Mouse (Mus musculus): ENCODE data around the gene Mrgpra2b.
"Not testable (repeated sequence)": the region's sequence is repeated elsewhere in the genome, so short reads cannot be mapped to it uniquely, and the experiment has no call there.

Mrgpra2b gene

GRCm38 (mm10) chr7:47528762-47529161 lies at the start of gene Mrgpra2b:
Gene Mrgpra2b, minus strand, starts transcription at chr7:47528862.
- no peak for DNase-seq

GRCm38 (mm10) chr7:47516379-47516778 lies 12.3 kb downstream of the Mrgpra2b start:
- DNase-seq, result no peak

GRCm38 (mm10) chr7:47515050-47515449 lies 13.6 kb downstream of the Mrgpra2b start:
- no peak for DNase-seq

GRCm38 (mm10) chr7:47502953-47503352 lies 25.7 kb downstream of the Mrgpra2b start:
- no peak for DNase-seq

- not testable (repeated sequence) for DNase-seq
Measured at GRCm38 (mm10) chr7:47491266-47491665, 37.4 kb downstream of the Mrgpra2b start.

GRCm38 (mm10) chr7:47489438-47489837 lies 39.2 kb downstream of the Mrgpra2b start:
- not testable (repeated sequence) for DNase-seq

GRCm38 (mm10) chr7:47483181-47483580 lies 45.5 kb downstream of the Mrgpra2b start:
- DNase-seq, result not testable (repeated sequence)

- DNase-seq, result not testable (repeated sequence)
Measured at GRCm38 (mm10) chr7:47473904-47474303, 54.8 kb downstream of the Mrgpra2b start.

GRCm38 (mm10) chr7:47465278-47465981 lies 63.2 kb downstream of the Mrgpra2b start:
- DNase-seq, result not testable (repeated sequence)

- DNase-seq, result not testable (repeated sequence)
Measured at GRCm38 (mm10) chr7:47452015-47452414, 76.6 kb downstream of the Mrgpra2b start, which contains the start of gene Mrgpra2a. Gene Mrgpra2a, minus strand, starts transcription at chr7:47452139.

GRCm38 (mm10) chr7:47445729-47446128 lies 82.9 kb downstream of the Mrgpra2b start:
- not testable (repeated sequence) for DNase-seq

- DNase-seq, result not testable (repeated sequence)
Measured at GRCm38 (mm10) chr7:47436463-47436862, 92.2 kb downstream of the Mrgpra2b start.

GRCm38 (mm10) chr7:47427815-47428508 lies 100.7 kb downstream of the Mrgpra2b start:
- DNase-seq, result not testable (repeated sequence)
